Mouse (Mus musculus) v-Abl transformed pro-B cells (cell line): ENCODE results near the gene Pou3f3.

Experiments used
- in situ Hi-C, 2 experiments: fragments of 400-800 bp; cut with MboI; formaldehyde crosslinking; loops; one replicate each; pipeline ENCODE4 v1.15.1; 2025; ENCODE audit not compliant: unreplicated experiment in 2 of 2

Gene Pou3f3

GRCm38 (mm10) chr1:42694290-42694664 lies 1.3 kb upstream of the Pou3f3 start:
- in situ Hi-C loops, result no loop called here

- in situ Hi-C loops, result no loop called here
Observed at GRCm38 (mm10) chr1:42694665-42695577, 647 bp upstream of the Pou3f3 start.

- in situ Hi-C loops, result no loop called here
Observed at GRCm38 (mm10) chr1:42696371-42697031, 933 bp downstream of the Pou3f3 start.

GRCm38 (mm10) chr1:42697321-42697755 lies 1.8 kb downstream of the Pou3f3 start:
- in situ Hi-C loops, result no loop called here

GRCm38 (mm10) chr1:42697756-42698583 lies 2.4 kb downstream of the Pou3f3 start:
- in situ Hi-C loops, result no loop called here

- in situ Hi-C loops, result no loop called here
Observed at GRCm38 (mm10) chr1:42698584-42699333, 3.2 kb downstream of the Pou3f3 start.

- in situ Hi-C loops, result no loop called here
Observed at GRCm38 (mm10) chr1:42699471-42699871, 3.9 kb downstream of the Pou3f3 start.

GRCm38 (mm10) chr1:42700171-42700570 lies 4.6 kb downstream of the Pou3f3 start:
- in situ Hi-C loops, result loop anchor here (25.0 kb wide), 2 partner anchors 1813 to 1888 kb away; partner anchors contain the start of gene Tmem182 (in 1 of the 2)

- in situ Hi-C loops, result loop anchor here (25.0 kb wide), 2 partner anchors 1814 to 1889 kb away; partner anchors contain the start of gene Tmem182 (in 1 of the 2)
Observed at GRCm38 (mm10) chr1:42700815-42701214, 5.2 kb downstream of the Pou3f3 start.

GRCm38 (mm10) chr1:42701833-42702611 lies 6.5 kb downstream of the Pou3f3 start:
- in situ Hi-C loops, result loop anchor here (25.0 kb wide), 2 partner anchors 1815 to 1890 kb away; partner anchors contain the start of gene Tmem182 (in 1 of the 2)

GRCm38 (mm10) chr1:42702984-42703383 lies 7.4 kb downstream of the Pou3f3 start:
- in situ Hi-C loops, result loop anchor here (25.0 kb wide), 2 partner anchors 1816 to 1891 kb away; partner anchors contain the start of gene Tmem182 (in 1 of the 2)

- in situ Hi-C loops, result loop anchor here (25.0 kb wide), 2 partner anchors 1816 to 1891 kb away; partner anchors contain the start of gene Tmem182 (in 1 of the 2)
Observed at GRCm38 (mm10) chr1:42703424-42703823, 7.9 kb downstream of the Pou3f3 start.

- in situ Hi-C loops, result loop anchor here (25.0 kb wide), 2 partner anchors 1817 to 1892 kb away; partner anchors contain the start of gene Tmem182 (in 1 of the 2)
Observed at GRCm38 (mm10) chr1:42703851-42704613, 8.5 kb downstream of the Pou3f3 start.

GRCm38 (mm10) chr1:42704981-42705810 lies 9.6 kb downstream of the Pou3f3 start:
- in situ Hi-C loops, result loop anchor here (25.0 kb wide), 2 partner anchors 1818 to 1893 kb away; partner anchors contain the start of gene Tmem182 (in 1 of the 2)

- in situ Hi-C loops, result loop anchor here (25.0 kb wide), 2 partner anchors 1818 to 1893 kb away; partner anchors contain the start of gene Tmem182 (in 1 of the 2)
Observed at GRCm38 (mm10) chr1:42705811-42706160, 10.2 kb downstream of the Pou3f3 start.

GRCm38 (mm10) chr1:42707196-42707595 lies 11.6 kb downstream of the Pou3f3 start:
- in situ Hi-C loops, result loop anchor here (25.0 kb wide), 2 partner anchors 1820 to 1895 kb away; partner anchors contain the start of gene Tmem182 (in 1 of the 2)
